Mouse (Mus musculus): ENCODE results near the gene Efcab9. TPM values are rescaled to one million over a fixed set of nuclear protein-coding genes. Genes with fewer than 3 reads are reported as not detected.

Gene Efcab9
- total RNA-seq, 2 experiments from 2014 or later = 0.84 to 1.2 TPM

DNA sequence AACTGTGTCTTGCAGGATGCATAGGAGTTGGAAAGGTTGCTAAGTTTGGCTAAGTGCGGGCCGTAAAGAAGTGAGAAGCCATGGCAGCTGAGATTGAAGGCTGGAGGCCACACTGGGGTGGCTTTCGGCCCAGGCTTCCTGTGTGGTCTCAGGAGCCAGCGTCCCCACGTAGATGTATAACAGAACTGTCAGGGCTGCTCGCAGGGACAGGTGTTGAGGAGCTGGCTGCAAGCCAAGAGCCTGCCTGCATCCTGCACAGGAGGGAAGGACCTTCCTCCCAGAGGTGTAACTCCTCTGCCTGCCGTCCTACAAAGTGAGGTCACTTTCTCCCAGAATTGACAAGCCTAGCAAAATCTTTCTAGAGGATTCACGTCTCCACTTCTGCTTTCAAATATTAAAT is 26.8 kb upstream of the Efcab9 start:
- no peak for DNase-seq
- intact Hi-C loops (cut with DNase I) = no loop called here

DNA sequence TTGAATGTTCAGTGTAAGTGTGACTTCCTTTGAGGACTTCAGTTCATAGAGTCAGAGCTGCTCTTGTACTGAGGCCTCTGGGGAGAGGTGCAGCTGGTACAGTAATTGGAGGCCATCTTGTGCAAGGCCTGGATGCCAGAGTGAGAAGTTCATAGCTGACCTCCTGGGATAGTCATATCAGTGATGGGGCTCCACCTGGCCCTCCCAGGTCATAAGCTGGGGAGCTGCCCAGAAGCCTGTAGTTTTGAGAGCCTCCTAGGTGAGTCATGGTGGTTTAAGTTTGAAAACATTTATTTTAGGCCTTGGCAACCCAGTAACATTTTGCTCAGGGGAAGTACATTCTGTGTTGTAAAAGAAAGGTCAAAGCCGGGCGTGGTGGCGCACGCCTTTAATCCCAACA is 26.1 kb upstream of the Efcab9 start:
- intact Hi-C loops (cut with DNase I) = no loop called here
- no peak for DNase-seq

GRCm38 (mm10) chr11:32556333-32556990 is 24.6 kb upstream of the Efcab9 start:
- no peak for DNase-seq
- intact Hi-C loops (cut with DNase I) = no loop called here

DNA sequence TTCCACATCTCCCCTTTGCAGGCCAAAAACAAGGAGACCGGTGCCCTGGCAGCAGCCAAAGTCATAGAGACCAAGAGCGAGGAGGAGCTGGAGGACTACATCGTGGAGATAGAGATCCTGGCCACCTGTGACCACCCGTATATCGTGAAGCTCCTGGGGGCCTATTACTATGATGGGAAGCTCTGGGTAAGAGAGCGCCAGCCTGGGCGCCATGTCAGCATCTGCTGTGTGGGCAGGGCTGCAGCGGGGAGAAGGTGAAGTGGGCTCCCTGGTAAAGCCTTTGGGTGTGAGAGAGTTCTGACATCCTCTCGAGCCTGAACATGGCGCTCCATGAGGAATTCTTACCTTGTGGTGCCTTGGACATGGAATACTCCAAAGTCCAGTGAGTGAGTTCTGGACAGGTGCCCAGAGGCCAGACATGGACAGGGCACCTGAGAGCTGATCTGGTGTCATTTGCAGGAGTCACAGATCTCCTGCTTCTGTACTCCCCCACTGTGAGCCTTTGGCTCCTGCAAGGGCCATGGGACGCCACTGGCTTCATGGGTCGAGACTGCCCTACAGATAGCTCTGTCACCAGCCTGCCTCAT is 23.3 kb upstream of the Efcab9 start:
- intact Hi-C loops (cut with DNase I) = no loop called here
- no peak for DNase-seq

DNA sequence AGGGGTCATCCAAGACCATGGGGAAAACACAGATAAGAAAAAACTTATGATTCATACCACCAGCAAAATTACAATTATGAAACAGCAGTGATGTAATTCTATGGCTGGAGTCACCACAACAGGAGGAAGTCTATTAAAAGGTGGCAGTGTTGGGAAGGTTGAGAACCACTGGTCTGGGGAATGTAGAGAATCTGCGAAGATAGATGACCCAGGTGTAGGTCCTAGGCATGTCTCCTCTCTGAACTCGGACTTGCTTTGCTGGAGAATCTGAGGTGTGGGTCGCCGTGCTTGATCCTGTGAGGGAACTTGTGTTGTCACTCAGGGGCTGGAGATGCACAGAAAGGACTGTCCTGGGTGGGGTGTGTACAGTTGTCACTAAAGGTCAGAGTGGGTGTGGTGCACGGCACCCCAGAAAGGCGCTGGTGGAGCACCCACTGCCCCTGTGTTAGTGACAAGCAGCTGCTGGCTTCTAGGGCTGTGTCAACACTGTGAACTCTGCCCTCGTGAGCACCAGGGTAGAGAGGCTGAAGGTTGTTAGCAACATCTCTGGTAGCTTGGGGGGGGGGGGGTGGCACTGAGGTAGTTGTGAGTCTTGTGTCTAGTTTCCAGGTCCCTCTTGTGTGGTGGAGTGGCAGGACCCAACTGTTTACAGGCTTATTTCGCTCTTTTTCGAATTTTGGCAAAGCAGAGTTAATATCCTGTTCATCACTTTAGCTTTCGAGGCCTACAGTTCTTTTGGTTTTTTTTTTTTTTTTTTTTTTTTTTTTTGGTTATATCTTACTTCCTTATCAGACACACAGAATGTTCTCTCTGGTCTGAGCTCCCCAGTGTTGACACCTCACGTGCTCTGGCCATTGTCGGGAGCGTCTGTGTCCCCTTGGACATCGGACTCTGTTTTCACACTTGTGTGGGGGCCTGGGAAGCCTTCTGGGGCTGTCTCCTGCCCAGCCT is 22.5 kb upstream of the Efcab9 start:
- intact Hi-C loops (cut with DNase I) = no loop called here
- DNase-seq = no peak

GRCm38 (mm10) chr11:32553311-32554140 is 21.6 kb upstream of the Efcab9 start:
- intact Hi-C loops (cut with DNase I) = no loop called here
- DNase-seq = no peak

GRCm38 (mm10) chr11:32552401-32553090 is 20.7 kb upstream of the Efcab9 start:
- DNase-seq = no peak
- intact Hi-C loops (cut with DNase I) = no loop called here

- intact Hi-C loops (cut with DNase I) = no loop called here
- DNase-seq = no peak
Observed at GRCm38 (mm10) chr11:32551579-32552297, 19.9 kb upstream of the Efcab9 start.

- intact Hi-C loops (cut with DNase I) = no loop called here
- DNase-seq = no peak
Observed at GRCm38 (mm10) chr11:32551056-32551455, 19.2 kb upstream of the Efcab9 start.

DNA sequence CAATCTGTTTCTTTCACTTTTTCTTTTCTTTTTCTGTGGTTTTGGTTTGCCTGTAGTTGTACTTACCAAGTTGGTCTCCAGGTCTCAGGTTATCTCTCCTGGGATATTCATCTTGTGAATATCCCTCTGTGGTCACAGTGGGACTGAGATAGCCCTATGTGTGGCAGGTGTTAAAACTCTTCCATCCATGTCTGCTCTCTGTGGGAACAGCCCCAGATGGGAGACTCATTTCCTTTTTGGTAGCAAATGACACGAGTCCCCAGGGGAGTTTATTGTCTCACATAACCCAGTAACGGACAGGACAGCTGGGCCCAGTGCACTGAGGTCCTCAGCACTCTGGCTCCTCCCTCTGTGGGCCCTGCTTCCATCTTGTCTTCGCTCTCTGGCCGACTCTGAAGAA is 18.2 kb upstream of the Efcab9 start:
- intact Hi-C loops (cut with DNase I) = no loop called here
- DNase-seq = no peak

- no peak for DNase-seq
- intact Hi-C loops (cut with DNase I) = no loop called here
Observed at GRCm38 (mm10) chr11:32549236-32549635, 17.4 kb upstream of the Efcab9 start.

- no peak for DNase-seq
- intact Hi-C loops (cut with DNase I) = no loop called here
Observed at GRCm38 (mm10) chr11:32548240-32548639, 16.4 kb upstream of the Efcab9 start.

DNA sequence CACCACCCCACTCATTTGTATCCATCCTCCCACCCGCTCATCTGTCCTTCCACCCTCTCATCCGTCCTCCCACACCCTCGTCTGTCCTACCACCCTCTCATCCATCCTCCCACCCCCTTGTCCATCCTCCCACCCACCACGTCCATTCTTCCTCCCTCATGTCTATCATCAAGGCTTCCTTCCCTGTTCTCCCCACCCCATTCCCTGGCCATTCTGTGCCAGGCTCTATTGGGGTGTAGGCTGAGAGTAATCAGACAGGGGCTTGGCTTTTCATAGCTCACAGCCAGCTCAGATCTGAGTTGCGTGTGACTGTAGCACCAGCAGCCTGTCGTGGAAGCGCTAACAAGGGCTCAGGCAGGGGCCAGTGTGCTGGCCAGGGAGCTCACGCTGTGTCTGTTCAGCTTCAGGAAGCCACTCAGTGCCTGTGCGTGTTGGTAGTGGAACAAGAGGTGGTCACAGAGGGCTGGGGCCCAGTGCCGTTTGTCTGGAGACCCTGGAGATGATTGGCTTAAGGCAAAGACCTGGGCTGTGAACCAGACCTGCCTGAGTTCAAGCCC is 15.6 kb upstream of the Efcab9 start:
- intact Hi-C loops (cut with DNase I) = no loop called here
- DNase-seq = no peak

DNA sequence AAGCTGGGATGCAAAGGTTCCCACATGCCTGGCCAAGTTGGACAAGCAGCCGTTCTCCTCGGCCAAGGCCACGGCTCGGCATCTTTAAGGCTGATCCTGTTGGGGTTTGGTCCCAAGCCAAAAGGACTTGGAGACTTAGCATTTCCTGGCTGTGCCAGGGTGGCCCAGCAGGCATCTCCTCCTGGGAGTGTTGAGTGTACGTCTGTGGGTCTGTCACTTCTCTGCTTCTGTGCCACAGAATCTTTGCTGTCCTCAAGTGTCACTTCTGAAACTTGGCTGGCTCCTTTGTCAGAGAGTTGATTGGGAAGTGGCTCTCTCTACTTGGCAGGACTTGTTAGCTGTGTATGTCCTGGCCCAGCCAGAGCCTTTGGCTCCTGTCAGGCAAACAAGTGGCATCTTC is 14.6 kb upstream of the Efcab9 start:
- peak in 1 of 2 experiments; percentile 54 for DNase-seq
- intact Hi-C loops (cut with DNase I) = no loop called here

DNA sequence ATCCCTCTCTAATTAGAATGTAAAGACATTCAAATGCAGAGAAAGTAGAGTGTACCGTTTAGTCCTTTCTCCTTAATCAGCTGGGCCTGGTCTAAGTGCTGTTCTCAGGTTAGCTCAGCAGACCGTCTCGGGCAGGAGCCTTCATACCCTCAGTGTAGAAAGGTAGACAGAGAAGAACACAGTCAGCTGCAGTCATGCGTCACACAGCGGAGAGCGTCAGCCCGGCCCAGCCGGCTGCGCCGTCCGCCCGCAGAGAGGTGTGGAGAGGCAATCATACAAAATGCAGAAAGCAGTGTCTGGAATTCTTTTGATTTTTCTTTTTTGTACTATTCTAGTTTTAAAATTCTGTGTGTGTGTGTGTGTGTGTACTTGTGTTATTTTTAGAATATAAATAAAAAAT is 13.7 kb upstream of the Efcab9 start:
- DNase-seq = no peak
- intact Hi-C loops (cut with DNase I) = no loop called here

DNA sequence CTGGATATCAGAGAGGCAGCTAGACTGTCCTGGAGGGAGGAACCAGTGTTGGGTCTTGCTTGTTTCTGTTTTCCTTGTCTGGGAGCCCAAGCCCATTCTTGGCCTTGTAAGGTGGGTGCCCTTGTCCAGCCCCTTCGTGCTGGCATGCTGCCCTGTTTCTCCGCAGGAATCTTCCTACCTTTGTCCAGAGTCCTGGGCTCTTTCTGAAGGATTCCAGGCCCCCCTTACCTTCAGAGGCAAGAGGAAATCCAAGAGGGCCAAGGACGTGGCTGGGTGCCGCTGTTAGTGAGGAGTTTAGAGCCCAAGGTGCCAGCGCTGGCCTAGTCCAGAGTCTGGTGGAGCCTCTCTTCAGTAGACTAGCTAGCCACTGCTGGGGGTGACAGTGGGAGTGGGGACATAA is 12.6 kb upstream of the Efcab9 start:
- intact Hi-C loops (cut with DNase I) = no loop called here
- DNase-seq = no peak

DNA sequence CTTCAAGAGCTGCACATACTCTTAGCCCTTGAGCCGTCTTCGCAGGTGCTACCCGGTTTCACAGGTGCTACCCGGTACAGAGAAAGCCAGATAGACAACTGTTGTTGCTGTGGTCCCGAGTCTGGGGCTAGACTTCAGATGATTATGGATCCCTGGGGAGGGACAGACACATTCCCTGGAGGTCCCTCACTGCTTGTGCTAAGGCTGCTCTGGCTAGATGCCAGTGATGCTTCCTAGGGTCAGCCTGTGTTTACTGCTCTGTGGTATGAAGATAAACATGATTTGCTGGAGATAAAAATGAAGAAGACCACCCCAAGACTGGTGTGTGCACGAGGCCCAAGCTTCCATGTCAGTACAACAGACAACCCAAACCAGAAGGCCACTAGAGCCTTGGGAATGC is 12.2 kb upstream of the Efcab9 start:
- intact Hi-C loops (cut with DNase I) = no loop called here
- DNase-seq = no peak

- intact Hi-C loops (cut with DNase I) = no loop called here
- no peak for DNase-seq
Observed at GRCm38 (mm10) chr11:32542687-32543411, 11.0 kb upstream of the Efcab9 start.

All from gastrocnemius, postnatal 36 days (tissue).